Mouse (Mus musculus): Measurements from ENCODE around the gene Pdzd4.

DNA sequence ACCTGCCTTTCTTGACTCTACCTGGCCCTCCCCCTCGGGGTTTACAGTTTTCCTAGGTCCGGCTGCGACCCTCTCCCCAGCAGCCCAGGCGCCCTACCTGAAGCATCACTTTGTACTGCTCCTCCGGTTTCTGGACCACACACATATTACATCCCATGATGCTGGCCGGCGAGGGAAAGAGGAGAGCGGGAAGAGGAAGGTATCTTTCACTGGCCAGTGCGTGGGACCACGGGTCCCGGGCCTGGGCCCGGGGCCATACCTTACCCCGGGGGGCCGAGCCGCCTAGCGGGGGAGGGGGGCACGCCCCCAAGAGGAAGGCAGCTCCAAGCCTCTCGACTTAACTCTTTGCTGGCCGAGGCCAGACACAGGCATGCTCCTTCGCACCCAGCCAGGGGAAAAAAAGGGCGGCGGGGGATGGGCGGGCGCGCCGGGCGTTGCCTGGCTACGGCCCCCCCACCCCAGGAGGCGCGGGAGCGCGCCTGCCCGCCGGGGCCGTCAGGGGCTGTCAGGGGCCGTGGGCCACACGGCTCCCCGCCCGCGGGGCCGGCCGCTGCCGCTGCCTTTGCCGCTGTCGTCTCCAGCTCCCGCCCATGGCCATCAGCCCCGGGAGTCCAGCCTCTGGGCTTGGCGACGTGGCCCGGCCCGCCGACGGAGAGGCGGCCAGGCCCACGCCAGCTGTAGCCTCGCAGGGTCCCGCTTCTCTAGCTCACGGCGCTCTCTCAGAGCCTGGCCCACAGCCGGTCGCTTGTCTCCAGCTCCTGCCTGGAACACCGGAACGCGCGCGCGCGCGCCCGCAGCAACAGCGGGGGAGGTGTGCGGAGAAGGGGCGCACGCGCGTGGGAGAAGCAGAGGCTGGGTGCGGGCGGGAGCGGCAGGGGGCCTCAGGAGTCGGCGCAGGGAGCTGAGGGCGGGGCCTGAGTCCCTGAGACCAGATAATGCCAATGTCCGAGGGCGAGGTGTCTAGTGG lies at the start of gene Pdzd4:
- no peak for TF ChIP-seq CTCF (conservative IDR thresholded peaks at IDR 0.05 in 1 of 2, IDR thresholded peaks at IDR 0.05 in 1 of 2; ENCODE audit: low read depth in 2 of 2, low read length in 2 of 2)
- no peak for TF ChIP-seq RAD21 (IDR thresholded peaks at IDR 0.05; ENCODE audit: low read depth, low read length)
- TF ChIP-seq POLR2A (IDR thresholded peaks at IDR 0.05; ENCODE audit: low read depth, low read length), result no peak
- no peak for TF ChIP-seq ZMIZ1 (IDR thresholded peaks at IDR 0.05; ENCODE audit: low read depth, low read length)
- TF ChIP-seq JUN (IDR thresholded peaks at IDR 0.05; ENCODE audit: insufficient read depth, low read depth, low read length), result no peak
- TF ChIP-seq CHD2 (IDR thresholded peaks at IDR 0.05; ENCODE audit: low read length), result no peak
- peak; percentile 81 for TF ChIP-seq NRF1 (IDR thresholded peaks at IDR 0.05; ENCODE audit: low read depth, low read length)
- TF ChIP-seq NELFE (IDR thresholded peaks at IDR 0.05; ENCODE audit: low read depth, low read length), result no peak
- TF ChIP-seq MEF2A (IDR thresholded peaks at IDR 0.05; ENCODE audit: borderline replicate concordance, low read depth, low read length), result no peak
- TF ChIP-seq E2F4 (IDR thresholded peaks at IDR 0.05; ENCODE audit: insufficient replicate concordance, low read depth, low read length), result no peak
- TF ChIP-seq EP300 (IDR thresholded peaks at IDR 0.05; ENCODE audit: low read length), result no peak

Measured in CH12.LX (cell line).